Mouse (Mus musculus): ENCODE data around the gene Cpa4.

The Cpa4 gene

GRCm38 (mm10) chr6:30551644-30552580 is 16.3 kb upstream of the Cpa4 start:
- DNase-seq (ENCODE audit: low read depth, low spot score): peak; percentile 55

DNA sequence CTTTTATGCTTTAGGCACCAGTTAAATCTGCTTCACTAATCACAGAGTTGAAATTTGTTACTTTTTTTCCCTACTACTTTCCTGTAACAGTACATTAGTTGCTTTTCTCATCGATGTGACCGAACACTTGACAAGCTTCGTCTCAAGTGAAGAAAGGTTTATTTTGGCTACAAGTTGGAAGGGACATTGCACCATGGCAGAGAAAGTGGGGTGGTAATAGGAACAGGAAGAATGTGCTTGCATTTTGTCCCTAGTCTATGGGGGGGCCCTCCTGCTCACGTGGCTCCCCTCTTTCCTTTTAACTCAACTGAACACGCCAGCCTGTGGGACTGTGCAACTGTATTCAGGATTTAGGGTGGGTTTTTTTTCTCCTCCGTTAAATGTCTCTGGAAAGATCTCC is 15.5 kb upstream of the Cpa4 start:
- DNase-seq (ENCODE audit: low read depth, low spot score): no peak

- DNase-seq (ENCODE audit: low read depth, low spot score): no peak
These were observed 14.7 kb upstream of the Cpa4 start for GRCm38 (mm10) chr6:30553381-30554010.

DNA sequence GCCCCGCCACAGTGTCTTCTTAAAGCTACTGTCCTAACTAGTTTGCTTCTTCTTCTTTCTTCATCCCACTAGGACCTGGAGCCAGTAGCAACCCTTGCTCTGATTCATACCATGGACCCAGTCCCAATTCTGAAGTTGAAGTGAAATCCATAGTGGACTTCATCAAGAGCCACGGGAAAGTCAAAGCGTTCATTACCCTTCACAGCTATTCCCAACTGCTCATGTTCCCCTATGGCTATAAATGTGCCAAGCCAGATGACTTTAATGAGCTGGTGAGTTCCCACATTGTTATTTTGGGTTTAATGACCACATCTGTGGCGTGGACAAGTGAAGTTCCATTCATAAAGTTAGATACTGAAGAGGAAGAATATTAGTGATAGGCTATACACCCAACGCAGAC is 14.1 kb upstream of the Cpa4 start:
- no peak for DNase-seq (ENCODE audit: low read depth, low spot score)

DNA sequence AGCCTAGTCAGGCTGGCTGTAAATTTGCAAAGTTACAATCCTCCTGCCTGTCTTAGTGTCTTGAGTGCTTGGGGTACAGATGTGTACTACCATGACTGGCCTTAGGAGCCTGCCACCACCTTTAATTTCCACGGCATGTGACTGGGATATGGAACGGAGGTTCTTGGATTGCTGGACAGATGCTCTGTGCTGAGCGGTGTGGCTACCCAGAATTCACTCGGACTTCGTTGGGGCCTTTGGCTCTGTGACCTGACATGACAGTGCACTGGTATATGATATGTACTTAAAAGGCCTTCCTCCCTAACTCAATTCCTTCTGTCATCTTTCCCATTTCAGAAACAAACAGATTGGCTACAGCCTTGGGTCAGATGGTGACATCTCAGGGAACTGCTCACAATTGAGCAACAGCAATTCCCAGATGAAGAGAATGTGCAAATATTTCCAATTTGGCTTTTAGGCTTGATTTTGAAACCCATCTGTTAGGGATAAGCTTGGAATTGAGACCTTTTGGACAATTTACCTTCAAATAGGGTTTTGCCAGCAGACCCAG is 13.5 kb upstream of the Cpa4 start:
- no peak for DNase-seq (ENCODE audit: low read depth, low spot score)

DNA sequence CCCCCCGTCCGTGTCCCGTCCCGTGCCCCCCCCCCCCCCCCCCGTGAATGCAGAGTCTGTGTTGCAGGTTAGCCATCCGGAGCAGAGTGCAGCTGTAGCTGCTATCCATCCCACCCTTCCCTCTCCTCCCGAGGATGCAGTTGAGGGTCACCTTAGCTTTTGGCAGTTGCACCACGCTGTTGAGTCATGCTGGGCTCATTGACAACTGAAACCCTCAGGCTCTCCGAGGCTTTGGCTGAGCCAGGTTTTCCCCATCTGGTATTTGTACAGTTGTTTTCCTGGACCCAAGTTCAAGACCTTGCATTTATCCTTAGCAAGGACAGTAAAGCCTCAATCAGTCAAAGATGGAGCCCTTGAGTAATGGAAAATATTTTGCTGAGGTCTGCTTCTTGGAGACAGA is 12.1 kb upstream of the Cpa4 start:
- peak; percentile 22 for DNase-seq (ENCODE audit: low read depth, low spot score)

DNA sequence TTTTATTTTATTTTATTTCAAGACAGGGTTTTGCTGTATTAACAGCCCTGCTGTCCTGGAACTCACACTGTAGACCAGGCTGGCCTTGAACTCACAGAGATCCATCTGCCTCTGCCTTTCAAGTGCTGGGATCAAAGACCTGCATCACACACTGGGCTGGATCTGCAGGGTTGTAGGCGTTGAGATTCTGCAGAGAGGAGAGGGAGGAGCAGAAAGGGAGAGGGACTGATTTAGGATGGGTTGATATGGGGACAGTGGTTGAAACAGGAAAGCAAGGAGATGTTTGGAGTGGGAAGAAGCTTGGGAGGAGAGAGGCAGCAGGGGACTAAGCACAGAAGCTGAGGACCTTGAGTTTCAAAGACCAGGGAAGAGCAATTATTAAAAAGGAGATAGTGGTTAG is 8.4 kb upstream of the Cpa4 start:
- DNase-seq (ENCODE audit: low read depth, low spot score): no peak

GRCm38 (mm10) chr6:30562132-30562531 is 6.0 kb upstream of the Cpa4 start:
- no peak for DNase-seq (ENCODE audit: low read depth, low spot score)

DNA sequence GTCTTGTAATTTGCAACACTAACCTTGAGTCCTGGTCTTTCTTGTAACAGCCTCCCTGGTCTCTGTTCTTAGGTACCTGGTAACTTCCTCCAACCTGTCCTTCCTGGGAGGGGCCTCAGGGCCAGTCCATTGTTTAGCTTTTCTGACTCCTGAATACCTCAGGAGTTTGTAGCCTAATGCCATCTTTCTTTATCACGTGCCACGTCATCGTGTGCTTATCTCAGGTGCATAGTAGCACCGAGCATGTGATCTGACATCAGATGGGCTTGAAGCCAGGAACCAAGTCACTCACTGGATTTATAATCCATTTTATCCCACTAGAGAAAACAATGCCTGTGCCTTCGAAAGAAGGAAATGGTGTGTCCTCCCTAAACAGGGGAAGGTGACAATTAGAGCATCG is 4.6 kb upstream of the Cpa4 start:
- no peak for DNase-seq (ENCODE audit: low read depth, low spot score)

- no peak for DNase-seq (ENCODE audit: low read depth, low spot score)
These were observed 4.1 kb upstream of the Cpa4 start for GRCm38 (mm10) chr6:30564051-30564450.

DNA sequence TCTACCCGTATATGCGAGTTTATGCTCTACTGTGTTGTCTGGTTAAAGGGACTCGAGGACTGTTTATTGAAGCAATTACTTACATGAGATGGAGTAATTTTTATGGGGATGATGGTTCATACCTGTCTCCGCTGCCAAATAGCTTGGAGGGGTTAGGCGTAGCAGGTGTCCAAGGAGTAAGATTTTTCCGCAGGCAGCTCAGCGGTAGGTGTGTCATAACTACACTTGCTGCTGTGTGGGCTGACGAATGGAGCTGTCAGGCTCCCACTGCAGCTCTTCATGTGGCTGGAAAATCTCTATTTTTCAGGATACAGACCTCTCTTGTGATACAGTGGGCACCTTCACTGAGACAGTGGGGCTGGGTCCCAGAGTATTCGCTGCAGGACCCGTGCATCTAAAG is 1.2 kb downstream of the Cpa4 start:
- no peak for DNase-seq (ENCODE audit: low read depth, low spot score)

GRCm38 (mm10) chr6:30570012-30570411 is 1.8 kb downstream of the Cpa4 start:
- no peak for DNase-seq (ENCODE audit: low read depth, low spot score)

GRCm38 (mm10) chr6:30572456-30573311 is 4.5 kb downstream of the Cpa4 start:
- peak; percentile 81 for DNase-seq (ENCODE audit: low read depth, low spot score)

- no peak for DNase-seq (ENCODE audit: low read depth, low spot score)
These were observed 5.2 kb downstream of the Cpa4 start for GRCm38 (mm10) chr6:30573380-30573779.

DNA sequence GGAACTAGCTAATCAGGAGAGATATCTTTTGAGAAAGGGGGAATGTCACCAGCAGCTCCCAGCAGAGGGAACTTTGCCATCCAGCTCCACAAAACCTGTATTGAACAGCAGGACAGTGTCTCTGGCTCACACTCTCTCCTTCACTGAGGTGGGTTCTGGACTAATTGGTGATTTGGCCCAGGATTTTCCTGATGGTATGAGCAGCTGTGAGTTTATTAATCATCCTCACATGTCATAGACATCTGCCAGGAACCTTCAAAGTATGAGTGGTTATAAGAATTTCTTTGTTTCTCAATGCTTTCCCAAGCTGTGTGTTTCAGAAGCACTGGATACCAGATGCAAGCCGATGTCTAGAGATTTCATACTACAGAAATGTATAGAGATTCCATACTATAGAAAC is 6.8 kb downstream of the Cpa4 start:
- no peak for DNase-seq (ENCODE audit: low read depth, low spot score)

DNA sequence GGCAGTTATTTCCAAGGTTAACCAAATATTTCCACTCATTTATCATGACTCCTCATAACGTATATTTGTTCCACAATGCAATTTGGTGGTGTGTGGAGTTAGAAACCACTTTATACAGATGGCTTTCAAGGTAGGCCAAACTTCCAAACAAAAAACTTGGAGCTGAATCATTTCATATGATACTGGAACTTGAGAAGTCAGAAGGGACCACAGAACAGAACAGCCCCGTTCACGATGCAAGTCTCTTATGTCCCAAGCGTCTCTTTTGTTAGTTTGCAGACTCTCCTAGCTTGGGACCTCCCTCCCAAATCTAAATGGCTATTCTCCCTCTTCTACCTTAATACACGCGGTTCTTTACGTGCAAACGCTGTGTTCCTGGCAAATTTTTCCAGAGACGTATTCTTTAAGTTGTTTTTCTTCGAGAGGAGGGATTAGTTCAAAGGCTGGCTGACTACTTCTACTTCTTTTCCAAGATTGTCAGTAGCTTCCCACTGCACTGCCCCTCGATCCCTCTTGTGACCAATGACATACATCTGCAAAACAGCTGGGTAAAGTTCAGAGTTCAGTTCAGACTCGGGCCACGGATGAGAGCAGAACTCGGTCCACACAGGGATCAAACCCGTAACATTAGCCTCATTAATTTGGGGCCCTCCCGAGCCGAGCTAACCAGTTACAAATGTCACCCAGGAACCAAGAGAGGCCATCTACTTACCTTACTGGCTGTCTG is 8.5 kb downstream of the Cpa4 start:
- DNase-seq (ENCODE audit: low read depth, low spot score): no peak

DNA sequence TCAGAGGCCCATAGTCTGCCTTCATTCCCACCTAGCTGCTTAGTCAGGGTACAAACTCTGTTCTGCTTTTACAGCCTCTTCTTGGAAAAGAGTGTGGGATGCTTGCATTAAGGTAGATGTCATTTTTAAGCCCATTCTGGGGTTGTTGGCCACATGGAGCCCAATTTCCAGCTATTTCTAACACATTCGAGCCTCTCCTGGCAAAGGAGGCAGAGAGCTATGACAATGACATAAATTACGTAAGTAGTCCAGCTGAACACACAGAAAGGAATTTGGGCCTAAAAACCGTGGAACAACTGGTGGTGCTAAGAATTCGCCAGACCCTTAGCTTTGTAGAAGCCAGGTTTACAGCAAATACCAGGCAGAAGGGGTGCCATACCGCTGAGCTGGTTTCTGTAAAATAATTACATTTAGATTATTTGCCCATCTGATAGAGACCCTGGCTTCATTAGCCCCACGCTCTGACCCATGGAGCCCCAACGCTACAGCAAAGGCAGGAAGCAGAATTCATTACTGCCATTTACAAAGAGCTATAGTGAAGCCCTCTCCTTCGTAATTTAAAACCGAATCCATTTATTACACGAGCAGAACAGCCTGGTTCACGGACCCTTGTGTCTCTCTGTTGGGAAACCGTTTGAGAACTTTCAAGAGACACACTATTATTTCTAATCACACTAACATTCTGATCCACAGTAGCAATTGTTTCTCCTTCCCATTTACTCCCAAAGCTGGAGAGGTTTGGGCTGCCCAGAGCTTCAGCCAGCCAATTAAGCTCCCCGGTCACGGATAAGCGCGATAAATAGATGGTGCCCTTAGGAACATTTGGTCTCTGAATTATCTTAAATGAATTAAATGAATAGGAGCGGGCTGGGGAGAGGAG is 12.0 kb downstream of the Cpa4 start:
- DNase-seq (ENCODE audit: low read depth, low spot score): no peak

DNA sequence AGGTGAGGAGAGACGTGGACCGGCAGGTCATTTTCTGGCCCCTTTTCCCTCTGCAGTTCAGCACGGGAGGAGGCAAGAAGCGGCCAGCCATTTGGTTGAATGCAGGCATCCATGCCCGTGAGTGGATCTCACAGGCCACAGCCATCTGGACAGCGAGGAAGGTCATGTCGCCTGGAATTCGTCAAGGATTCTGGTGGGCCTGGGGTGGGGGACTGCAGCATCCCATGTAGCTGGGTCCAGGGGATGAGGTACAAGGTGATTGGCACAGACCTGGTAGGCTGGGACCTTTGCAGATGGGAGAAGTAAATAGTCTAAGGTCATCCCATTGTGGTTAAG is 12.6 kb downstream of the Cpa4 start:
- no peak for DNase-seq (ENCODE audit: low read depth, low spot score)

DNA sequence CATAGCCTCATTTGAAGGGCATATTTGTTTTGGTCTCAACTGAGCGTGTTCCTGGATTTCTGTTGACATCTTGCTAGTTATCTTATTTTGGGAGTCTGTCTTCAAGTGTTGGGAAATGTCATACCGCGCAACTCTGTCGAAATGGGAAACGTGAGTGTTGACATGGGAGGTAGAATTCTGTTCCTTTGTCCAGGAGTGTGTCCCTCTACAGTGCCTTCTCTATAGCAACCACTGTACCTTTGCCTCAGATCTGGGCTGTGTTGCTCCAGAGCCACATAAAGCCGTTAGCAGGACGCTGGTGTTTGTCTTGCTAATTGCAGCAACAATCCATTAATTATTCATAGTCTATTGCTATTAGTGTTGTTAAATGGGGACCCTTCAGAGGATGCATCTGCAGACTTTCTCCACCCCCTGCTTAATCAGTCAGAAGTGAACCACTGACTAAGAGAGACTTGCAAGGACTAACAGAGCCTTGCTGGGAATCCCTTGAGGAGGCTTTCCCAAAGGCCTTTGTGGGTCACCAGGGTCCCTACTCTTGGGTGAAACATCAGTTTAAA is 18.8 kb downstream of the Cpa4 start:
- peak; percentile 9 for DNase-seq (ENCODE audit: low read depth, low spot score)

GRCm38 (mm10) chr6:30589819-30590218 is 21.6 kb downstream of the Cpa4 start:
- DNase-seq (ENCODE audit: low read depth, low spot score): no peak

Measured in ZHBTc4 (cell line).